Mouse (Mus musculus) stomach, embryonic 14.5 days (tissue): ENCODE results near the gene Cdk2ap2. TPM values are rescaled to one million over a fixed set of nuclear protein-coding genes. Genes with fewer than 3 reads are reported as not detected.
A peak's percentile ranks its signal among the peaks of the same experiment; 100 is the strongest.

Experiments used
- ATAC-seq: fragments of 200-750 bp; cut with Nextera tagmentation; 2 replicates; pipeline ENCODE4 v1.8.0; 2017; ENCODE audit warnings: low read depth, moderate TSS enrichment; ENCODE audit not compliant: insufficient number of reproducible peaks, insufficient read depth, low FRiP score
- H3K27ac ChIP-seq: fragments of 300-500 bp; sonication (generic); 2 replicates; pipeline ENCODE4 v1.5.1; 2014; ENCODE audit warnings: mild to moderate bottlenecking, low read length, moderate library complexity, mixed read lengths
- H3K27me3 ChIP-seq: fragments of 300-500 bp; sonication (generic); 2 replicates; pipeline ENCODE4 v1.6.1; 2014; ENCODE audit warnings: low read length, control low read depth, mixed read lengths; ENCODE audit not compliant: control insufficient read depth, insufficient read depth
- H3K36me3 ChIP-seq: fragments of 300-500 bp; sonication (generic); 2 replicates; pipeline ENCODE4 v1.6.1; 2014; ENCODE audit warnings: mild to moderate bottlenecking, control low read depth, low read length, moderate library complexity, mixed read lengths; ENCODE audit not compliant: control insufficient read depth, insufficient read depth
- H3K4me1 ChIP-seq: fragments of 300-500 bp; sonication (generic); 2 replicates; pipeline ENCODE4 v1.6.1; 2014; ENCODE audit warnings: low read length, control low read depth, mixed read lengths; ENCODE audit not compliant: control insufficient read depth, insufficient read depth
- H3K4me2 ChIP-seq: fragments of 300-500 bp; sonication (generic); replicated peaks from 2 replicates; pipeline ENCODE4 v1.6.1; 2014; ENCODE audit warnings: low read depth, low read length, control low read depth
- H3K4me3 ChIP-seq: fragments of 300-500 bp; sonication (generic); 2 replicates; pipeline ENCODE4 v1.5.1; 2014; ENCODE audit warnings: low read depth, low read length, control low read depth
- H3K9ac ChIP-seq: fragments of 300-500 bp; sonication (generic); replicated peaks from 2 replicates; pipeline ENCODE4 v1.6.1; 2014; ENCODE audit warnings: low read depth, mild to moderate bottlenecking, control low read depth, low read length, moderate library complexity, mixed read lengths
- H3K9me3 ChIP-seq: fragments of 300-500 bp; sonication (generic); 2 replicates; pipeline ENCODE4 v1.6.1; 2016; ENCODE audit warnings: low read depth, low read length, control low read depth; ENCODE audit not compliant: control insufficient read depth
- WGBS: fragments of 180-500 bp; shearing (Covaris S2); extraction: QIAGEN DNeasy Blood & Tissue Kit; methylation state at CpG from one replicate; pipeline ENCODE4 v1.1.7; 2014; 5-methylcytosine and 5-hydroxymethylcytosine counted together
- polyA plus RNA-seq: library from polyadenylated mRNA; unstranded; fragments of >200 nt; fragmentation: Nextera tagmentation; extraction: Ambion mirVana; gene quantifications from 2 replicates; pipeline ENCODE4 v1.2.1, GENCODE M21; 2014

The Cdk2ap2 gene
- polyA plus RNA-seq, 1 experiment from 2014 or later = 74.1 TPM

DNA sequence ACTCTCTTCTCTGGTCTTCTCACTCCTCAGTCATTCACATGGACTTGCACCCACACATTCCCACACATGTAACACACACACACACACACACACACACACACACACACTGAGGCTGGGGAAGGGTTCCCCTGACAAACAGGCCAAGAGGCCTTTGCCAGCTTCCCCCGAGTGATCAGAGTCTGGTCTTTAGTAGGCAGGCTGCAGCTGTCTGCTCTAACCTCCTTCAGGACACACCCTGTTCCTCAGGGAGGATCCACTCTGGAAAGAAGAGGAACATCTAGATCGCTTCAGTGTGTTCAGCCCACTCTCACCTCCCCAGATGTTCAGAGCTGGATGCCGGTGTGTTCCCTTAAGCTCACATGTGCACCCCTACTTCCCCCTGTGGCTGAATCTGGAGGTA, 2.6 kb upstream of the Cdk2ap2 start:
- no peak for ATAC-seq

DNA sequence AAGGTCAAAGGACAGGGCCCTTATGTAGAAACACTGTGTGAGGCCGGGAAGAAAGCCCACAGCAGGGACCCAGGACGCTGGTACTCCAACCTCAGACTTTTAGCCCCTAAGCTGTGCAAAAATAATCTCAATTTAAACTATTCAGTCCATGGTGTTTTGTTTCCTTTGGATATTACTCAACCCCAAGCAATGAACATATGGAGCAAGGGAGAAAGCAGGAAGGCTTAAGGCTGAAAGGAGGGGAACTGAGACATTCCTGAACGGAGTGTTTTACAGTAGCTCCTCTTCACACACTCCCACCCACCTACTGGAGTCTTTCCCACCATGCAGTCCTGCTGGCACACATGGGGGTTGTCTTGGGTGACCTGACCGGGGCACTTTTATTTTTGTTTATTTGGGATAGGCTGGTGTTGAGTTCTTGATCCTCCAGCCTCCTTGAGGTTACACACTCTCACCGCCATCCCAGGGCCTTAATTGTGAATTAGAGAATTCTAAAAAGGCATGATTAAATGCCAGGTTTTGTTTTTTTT, 2.1 kb upstream of the Cdk2ap2 start:
- no peak for ATAC-seq
- Histone ChIP-seq H3K9ac (no peak overlapping the region), H3K27ac (no peak overlapping the region), H3K9me3 (no peaks in the 10 kb centered on the region), H3K4me1 (peaks cover 19% of the 10 kb centered on the region), H3K4me3 (no peak overlapping the region), H3K4me2 (no peak overlapping the region), H3K27me3 (no peaks in the 10 kb centered on the region), H3K36me3 (no peaks in the 10 kb centered on the region)
- 76% methylated on average over 5 of the region's 5 CpGs for WGBS

More for the DNA sequence above, 2.6 kb upstream of the Cdk2ap2 start:
- Histone ChIP-seq H3K36me3 (no peaks in the 10 kb centered on the region), H3K4me3 (no peak overlapping the region), H3K27ac (no peak overlapping the region), H3K4me2 (no peak overlapping the region), H3K4me1 (peaks cover 14% of the 10 kb centered on the region), H3K9me3 (no peaks in the 10 kb centered on the region), H3K27me3 (no peaks in the 10 kb centered on the region), H3K9ac (no peak overlapping the region)
- WGBS = 75% methylated on average over 3 of the region's 3 CpGs

DNA sequence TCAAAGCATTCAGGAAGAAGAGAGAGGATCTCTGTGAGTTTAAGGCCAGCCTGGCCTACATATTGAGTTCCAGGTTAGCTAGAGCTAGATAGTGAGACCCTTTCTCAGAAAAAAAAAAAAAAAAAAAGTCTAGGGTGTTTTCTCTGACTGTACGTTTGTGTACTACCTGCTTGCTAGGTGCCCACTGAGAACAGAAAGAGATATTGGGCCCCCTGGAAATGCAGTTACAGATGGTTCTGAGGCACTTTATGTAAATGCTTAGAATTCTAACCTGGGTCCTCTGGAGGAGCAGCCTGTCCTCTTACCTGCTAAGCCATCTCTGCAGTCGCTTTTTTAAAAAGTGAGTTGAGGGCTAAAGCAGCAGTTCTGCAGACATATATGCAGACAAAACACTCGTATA, 1.2 kb upstream of the Cdk2ap2 start:
- Histone ChIP-seq H3K4me2 (no peak overlapping the region; the same call in 1 of the 2 replicates), H3K9ac (no peak overlapping the region), H3K36me3 (no peaks in the 10 kb centered on the region), H3K9me3 (no peaks in the 10 kb centered on the region), H3K4me1 (peaks cover 20% of the 10 kb centered on the region), H3K27ac (no peak overlapping the region), H3K4me3 (no peak overlapping the region), H3K27me3 (peaks cover 3% of the 10 kb centered on the region; the same call in 1 of the 2 replicates)
- WGBS = 68% methylated on average over 3 of the region's 3 CpGs
- no peak for ATAC-seq

DNA sequence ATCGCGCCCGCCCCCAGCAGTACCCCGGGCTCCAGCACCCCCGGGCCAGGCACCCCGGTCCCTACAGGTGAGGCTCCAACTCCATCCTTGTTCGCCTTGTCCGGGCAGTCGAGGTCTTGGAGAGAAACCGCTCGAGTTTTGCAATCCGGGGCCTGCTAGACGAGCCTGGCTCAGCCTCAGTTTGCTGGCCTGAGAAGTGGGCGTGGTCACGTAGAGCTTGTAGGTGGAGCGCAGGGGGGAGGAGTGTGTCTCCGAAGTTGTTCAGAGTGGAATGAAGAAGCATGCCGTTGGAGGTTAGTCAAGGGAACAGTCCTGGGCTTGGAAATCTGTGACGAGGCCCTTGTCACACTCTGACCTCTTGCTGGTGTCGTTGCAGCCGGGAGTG, 451 bp downstream of the Cdk2ap2 start:
- peaks cover 25% of the 10 kb centered on the region for H3K4me1 ChIP-seq
- H3K36me3 ChIP-seq = no peaks in the 10 kb centered on the region
- 0 out of 2 replicates have a peak overlapping the region, but pooled peaks have one; percentile 29 for H3K9ac ChIP-seq
- ATAC-seq = 0 out of 2 replicates have a peak, but pooled peaks have one; percentile 4
- peak overlapping the region; percentile 76; the same call in 1 of the 2 replicates for H3K27ac ChIP-seq
- H3K27me3 ChIP-seq = peaks cover 11% of the 10 kb centered on the region; the same call in 1 of the 2 replicates
- peak overlapping the region; percentile 49 for H3K4me3 ChIP-seq
- peak overlapping the region; percentile 55 for H3K4me2 ChIP-seq
- no peaks in the 10 kb centered on the region for H3K9me3 ChIP-seq
- WGBS = under 1% methylated on average over 21 of the region's 21 CpGs

DNA sequence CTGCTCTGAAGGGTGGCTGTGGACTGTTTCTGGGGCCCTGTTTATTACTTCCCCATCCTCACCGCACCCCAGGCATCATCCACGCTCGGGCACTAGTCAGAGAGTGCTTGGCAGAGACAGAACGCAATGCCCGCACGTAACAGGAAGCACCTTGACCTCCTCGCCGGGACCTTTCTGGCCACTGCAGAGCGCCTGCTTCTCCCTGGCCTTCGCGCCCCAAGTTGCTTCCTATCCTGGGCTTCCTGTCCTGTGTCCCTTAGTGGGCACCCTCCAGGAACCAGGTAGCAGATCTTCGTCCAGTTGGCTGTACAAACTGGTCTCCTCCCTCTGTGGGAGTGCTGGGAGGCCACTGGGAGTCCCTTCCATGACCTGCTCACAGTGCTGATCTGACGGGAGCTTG, 1.4 kb downstream of the Cdk2ap2 start:
- no peak overlapping the region for H3K27ac ChIP-seq
- no peak overlapping the region for H3K4me3 ChIP-seq
- no peaks in the 10 kb centered on the region for H3K36me3 ChIP-seq
- 87% methylated on average over 13 of the region's 13 CpGs for WGBS
- no peak overlapping the region for H3K9ac ChIP-seq
- H3K4me1 ChIP-seq = peaks cover 25% of the 10 kb centered on the region
- no peak overlapping the region for H3K4me2 ChIP-seq
- no peak for ATAC-seq
- H3K27me3 ChIP-seq = peaks cover 11% of the 10 kb centered on the region; the same call in 1 of the 2 replicates
- H3K9me3 ChIP-seq = no peaks in the 10 kb centered on the region

DNA sequence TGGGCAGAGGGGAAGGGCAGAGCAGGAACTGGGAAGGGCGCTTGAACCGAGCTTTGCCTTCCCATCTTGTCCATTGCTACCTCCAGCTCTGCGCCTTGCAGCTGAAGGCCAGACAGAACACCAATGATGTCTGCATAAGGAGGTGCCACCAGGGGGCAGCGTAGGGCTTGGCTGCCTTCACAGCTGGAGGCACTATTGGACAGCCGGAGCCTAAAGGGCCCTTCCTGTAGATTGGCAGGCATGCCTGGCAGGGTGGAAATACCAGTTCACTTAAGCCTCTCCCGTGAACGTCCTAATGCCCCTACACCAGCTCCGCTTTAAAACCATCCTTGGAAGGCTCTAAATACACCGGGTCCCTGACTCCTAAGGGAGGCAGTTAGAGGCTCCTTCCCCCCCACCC, 2.1 kb downstream of the Cdk2ap2 start:
- H3K27me3 ChIP-seq = peaks cover 11% of the 10 kb centered on the region; the same call in 1 of the 2 replicates
- H3K36me3 ChIP-seq = no peaks in the 10 kb centered on the region
- ATAC-seq = no peak
- no peak overlapping the region for H3K9ac ChIP-seq
- no peak overlapping the region for H3K27ac ChIP-seq
- peak overlapping the region; percentile 91; the same call in 1 of the 2 replicates for H3K4me2 ChIP-seq
- no peaks in the 10 kb centered on the region for H3K9me3 ChIP-seq
- H3K4me3 ChIP-seq = no peak overlapping the region
- H3K4me1 ChIP-seq = peaks cover 25% of the 10 kb centered on the region
- 13% methylated on average over 9 of the region's 9 CpGs for WGBS

DNA sequence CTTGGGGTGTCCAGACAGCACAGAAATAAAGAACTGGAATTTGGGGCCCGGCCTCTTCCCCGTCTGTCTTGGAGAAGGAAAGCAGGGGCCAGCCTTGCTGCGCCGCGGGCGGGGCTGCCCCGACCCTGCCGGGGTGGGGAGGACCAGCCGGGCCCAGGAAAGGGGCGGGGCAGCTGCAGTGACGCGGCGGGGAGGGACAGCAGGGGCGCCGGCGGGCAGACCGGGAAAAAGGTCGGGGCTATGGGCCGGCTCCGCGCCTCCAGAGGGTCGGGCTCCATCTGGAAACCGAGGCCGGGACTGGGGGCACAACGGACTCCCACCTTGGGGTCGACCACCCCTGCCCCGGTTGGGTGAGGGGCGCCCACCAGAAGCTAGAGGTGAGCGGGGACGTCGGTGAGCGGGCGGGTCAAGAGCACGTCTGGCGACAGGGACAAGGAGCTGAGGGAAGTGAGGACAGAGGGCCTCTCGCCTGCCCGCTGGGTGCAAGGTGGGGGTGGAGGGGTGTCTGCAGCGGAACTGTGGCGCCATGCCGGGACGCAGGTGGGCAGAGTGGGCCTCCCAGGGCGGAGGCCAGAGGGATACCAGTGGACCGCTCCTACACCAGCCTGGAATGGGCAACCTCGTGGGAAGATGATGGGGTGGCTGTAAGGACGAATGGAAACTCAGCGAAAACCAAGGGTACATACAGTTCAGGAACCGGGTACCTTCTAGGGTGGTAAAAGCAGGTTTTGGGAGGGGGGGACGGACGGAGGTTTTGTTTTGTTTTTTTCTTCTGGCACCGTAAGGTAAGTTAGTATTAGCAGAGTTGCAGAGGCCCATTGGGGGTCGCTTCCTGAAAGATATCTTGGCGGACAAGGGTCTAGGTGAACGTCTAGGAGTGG, 3.1 kb downstream of the Cdk2ap2 start, which contains the start of gene Pitpnm1:
TSS of gene Pitpnm1 (plus strand) at position 162 of the 881 bp plus-strand sequence.
- Histone ChIP-seq H3K4me1 (peaks cover 25% of the 10 kb centered on the region), H3K4me3 (peak within 1 kb of the TSS; percentile 43), H3K4me2 (peak within 1 kb of the TSS; percentile 91), H3K9me3 (no peaks in the 10 kb centered on the region), H3K36me3 (no peaks in the 10 kb centered on the region), H3K9ac (peak within 1 kb of the TSS; percentile 29; the same call in 1 of the 2 replicates), H3K27me3 (peaks cover 11% of the 10 kb centered on the region; the same call in 1 of the 2 replicates), H3K27ac (no peak within 1 kb of the TSS)
- 2% methylated on average over 53 of the region's 53 CpGs for WGBS
- 0 out of 2 replicates have a peak, but pooled peaks have one; percentile 11 for ATAC-seq

DNA sequence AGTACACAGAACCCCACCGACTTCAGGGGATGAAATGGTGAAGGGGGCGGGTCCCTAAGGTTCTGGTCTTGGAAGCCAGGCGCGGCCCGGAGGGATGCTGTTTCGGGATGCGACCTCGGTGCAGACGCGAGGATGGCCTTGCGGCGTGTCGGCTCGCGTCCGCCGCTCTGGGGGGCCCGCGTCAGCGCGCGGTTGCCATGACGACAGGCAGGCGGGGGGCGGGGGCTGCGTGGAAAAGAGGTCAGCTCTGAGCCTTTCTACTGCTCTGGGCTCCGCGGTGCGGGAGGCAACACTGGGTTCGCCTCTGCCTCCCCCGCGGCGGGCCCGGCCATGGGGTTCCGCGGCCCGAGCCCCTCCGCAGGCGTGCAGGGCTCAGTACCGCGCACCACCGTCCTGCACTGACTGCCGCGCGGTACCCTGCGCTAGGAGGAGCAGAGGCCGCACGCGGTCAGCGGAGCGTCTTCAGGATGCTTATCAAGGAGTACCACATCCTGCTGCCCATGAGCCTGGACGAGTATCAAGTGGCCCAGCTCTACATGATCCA, 3.8 kb downstream of the Cdk2ap2 start:
- Histone ChIP-seq H3K27me3 (peaks cover 11% of the 10 kb centered on the region; the same call in 1 of the 2 replicates), H3K9ac (peak overlapping the region; percentile 29; the same call in 1 of the 2 replicates), H3K4me2 (peak overlapping the region; percentile 91), H3K36me3 (no peaks in the 10 kb centered on the region), H3K9me3 (no peaks in the 10 kb centered on the region), H3K4me1 (peaks cover 25% of the 10 kb centered on the region), H3K27ac (no peak overlapping the region), H3K4me3 (peak overlapping the region; percentile 43)
- WGBS = under 1% methylated on average over 52 of the region's 52 CpGs
- ATAC-seq = no peak
